Mouse (Mus musculus): Measurements from ENCODE around the gene Rprd2.

Gene Rprd2

DNA sequence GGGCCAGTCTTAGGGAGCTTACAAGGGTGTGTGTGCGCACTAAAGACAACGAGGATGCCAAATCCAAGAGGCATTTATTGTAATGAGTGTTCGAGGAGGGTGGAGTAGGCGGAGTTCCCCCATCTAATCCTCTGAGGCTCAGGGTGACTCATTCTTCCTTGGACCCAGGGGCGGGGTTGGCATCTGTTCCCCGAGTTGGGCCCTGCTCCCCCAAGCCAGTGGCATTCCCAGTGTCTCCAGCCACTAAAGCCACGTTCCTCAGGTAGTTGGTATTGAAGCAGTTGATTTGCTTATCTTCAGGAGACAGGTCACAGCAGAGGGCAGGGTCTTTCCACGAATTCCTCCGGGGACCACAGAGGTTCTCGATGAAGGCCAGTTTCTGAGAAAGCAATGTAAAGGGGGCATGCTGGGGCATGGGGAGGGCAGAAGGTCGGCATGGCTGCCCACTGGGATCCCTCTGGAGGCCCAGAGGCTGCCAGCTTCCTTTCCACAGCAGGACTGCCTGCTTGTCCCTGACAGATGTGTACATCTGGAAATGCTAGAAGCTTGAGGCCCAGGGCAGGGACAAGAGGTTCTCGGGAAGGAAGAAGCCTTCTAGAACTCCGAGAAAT is 84.5 kb downstream of the Rprd2 start:
- no peak for DNase-seq

DNA sequence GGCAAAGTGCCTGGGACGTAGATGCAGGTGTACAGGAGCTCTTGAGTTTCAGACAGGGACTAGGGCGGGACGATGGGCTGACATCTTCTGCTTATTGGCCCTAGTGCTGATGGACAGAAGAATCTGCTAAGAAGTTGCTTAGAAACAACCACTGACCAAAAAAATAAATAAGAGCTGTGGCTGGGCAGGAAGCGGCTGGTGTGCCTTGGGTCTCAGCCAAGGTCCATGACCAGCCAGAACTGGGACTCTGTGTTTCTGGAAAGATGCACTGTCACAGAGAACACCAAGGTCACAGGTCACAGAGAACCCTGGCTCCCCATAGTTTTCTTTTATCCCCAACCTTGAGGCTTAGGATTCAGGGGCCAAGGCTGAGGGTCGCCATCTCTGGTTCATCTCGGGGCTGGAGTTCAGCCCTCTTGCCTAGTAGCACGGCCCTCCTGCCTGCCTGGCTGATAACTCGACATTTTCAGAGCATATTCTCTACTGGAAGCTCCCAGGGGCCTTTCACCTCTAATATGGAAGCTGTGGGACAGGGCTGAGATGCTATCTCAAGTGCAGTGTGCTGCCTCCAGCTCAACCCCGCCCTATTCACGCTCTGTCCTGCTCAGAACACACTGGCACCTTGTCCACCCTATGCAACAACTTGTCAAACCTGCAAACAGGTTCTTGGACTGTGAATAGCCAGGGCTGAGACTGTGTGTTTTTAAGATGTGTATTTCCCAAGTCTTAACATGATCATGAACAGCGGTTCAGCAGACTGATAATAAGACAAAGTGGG is 85.7 kb downstream of the Rprd2 start:
- DNase-seq: no peak

DNA sequence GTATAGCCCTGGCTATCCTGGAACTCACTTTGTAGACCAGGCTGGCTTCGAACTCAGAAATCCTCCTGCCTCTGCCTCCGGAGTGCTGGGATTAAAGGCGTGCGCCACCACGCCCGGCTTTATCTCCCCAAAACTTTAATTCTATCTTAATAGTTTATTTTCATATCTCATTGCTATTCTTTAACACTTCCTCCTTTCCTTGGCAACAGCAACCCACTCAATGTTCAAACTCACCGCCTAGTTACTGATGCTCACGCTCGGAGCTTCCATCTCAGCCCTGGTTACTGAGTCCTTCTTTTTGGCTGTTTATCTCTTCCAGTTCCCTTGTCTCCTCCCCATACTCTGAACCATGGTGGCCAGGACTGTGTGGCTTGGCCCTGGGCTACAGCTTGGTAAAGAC is 86.4 kb downstream of the Rprd2 start:
- no peak for DNase-seq

DNA sequence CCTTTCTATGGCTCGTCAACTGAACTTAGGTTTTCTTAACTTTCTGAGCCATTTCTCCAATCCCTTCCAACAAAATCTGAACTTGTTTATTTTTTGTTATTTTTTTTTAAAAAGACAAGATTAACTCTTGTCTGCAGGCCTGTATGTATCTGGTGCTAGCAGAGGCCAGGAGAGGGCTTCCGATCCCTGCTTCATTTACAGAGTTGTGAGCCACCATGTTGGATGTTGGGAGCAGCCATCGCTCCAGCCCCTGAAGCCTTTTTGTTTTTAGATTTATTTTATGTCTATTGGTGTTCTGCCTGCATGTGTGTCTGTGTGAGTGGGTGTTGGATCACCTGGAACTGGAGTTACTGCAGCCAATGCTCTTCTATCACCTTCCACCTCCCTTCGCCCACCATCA is 86.9 kb downstream of the Rprd2 start:
- no peak for DNase-seq

DNA sequence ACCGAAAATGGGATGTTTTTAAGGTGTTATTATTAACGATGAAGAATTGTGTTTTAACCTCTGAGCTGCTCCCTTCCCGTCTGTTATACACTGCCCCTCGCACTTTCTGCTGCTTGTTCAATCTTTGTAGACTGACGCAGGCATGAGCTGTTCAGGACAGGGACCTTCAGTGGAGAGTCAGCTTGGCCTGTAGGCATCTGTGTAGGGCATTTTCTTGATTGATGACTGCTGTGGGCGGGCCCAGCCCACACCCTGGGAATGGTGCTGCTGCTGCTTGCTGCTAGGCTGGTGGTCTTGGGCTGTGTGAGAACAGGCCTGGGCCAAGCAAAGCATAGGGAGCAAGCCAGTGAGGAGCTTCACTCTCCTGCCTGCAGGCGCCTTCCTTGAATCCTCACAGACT is 88.2 kb downstream of the Rprd2 start:
- DNase-seq: no peak

DNA sequence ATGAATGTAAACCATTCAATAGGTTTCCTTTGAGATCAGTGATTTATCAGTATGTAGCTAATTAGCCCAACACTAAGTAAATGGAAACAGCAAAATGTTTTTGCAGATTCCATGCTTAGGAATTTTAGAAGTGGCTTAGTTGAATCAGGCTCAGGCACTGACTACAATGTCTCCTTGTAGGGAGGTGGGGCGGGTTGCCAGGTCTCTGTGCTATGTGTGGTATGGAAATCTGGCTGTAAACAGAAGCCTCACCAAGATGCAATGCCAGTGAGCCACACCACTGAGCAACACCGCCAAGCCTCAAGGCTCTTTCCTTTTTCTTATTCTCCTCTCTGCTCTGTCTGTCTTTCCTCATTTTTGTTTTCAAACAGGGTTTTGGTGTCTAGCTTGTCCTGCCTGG is 89.8 kb downstream of the Rprd2 start:
- DNase-seq: no peak

DNA sequence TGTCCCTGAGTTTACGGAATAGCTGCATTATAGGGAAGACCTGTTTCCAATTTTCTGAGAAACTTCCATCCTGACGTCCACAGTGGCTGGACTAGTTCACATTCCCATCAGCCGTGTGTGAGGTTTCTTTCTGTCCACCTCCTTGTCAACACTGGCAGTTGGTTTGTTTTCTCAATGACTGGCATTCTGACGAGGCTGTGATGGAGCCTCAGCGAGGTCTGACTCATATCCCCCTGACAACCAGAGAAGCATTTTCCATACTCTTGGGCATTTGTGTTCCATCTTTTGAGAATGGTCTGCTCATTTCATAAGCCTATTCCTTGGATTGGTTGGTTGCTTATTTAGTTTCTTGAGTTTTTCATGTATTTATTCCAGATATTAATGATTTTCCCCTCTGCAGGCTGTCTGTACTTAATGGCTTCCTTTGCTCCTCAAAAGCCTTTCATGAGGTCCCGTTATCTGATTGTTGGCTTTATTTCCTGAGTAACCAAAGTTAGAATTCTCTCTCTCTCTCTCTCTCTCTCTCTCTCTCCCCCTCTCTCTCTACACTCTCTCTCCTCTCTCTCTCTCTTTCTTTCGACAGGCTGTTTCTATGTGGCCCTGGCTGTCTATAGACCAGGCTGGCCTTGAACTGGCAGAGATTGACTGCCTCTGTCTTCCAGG is 91.8 kb downstream of the Rprd2 start:
- no peak for DNase-seq

DNA sequence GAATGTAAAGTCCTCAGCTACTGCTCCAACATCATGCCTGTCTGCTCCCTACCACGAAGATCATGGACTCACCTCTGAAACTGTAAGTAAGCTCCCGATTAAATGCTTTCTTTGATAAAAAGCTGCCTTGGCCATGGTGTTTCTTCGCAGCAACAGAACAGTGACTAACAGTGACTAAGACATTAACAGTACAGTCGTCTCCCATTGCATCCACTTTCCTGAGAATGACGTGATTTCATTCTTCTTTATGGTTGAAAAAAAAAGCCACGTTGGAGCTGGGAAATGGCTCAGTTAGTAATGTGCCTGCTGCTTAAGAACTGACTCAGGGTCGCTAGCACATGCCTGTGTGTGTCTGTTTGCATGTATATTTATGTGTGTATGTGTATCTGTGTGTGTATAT is 92.8 kb downstream of the Rprd2 start:
- no peak for DNase-seq

DNA sequence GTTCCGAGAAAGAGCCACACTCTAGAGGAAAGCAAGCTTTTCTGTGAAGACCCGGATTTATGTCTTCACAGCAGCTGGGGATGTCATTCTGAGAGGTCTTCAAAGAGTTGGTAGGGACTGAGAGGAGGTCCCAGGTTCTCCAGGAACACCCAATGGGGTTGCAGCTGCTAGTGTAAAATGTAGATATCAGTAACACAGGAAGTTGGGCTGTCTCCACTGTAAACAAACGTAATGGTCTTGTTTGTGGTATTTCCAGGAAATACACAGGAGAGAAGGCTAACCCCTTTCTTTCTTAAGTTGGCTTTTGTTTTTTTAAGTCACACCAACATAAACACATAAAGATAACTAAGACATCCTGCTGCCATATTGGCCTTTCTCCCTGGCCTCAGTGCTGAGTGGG is 96.3 kb downstream of the Rprd2 start:
- no peak for DNase-seq

DNA sequence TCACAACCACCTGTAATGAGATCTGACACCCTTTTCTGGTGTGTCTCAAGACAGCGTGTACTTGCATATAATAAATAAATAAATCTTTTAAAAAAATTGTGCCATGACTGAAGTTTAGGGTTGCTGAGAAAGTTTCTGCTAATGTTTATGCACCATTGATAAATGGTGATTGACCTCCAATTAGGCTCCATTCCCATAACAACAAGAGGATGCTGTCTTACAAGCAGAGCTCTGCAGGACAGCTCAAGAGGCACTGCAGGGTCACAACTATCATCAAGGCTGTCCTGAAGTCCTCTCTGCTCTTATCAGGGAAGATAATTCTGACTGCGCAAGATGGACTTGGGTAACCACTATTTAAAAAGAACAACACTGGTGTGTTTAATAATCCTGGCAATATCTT is 100.5 kb downstream of the Rprd2 start:
- no peak for DNase-seq

DNA sequence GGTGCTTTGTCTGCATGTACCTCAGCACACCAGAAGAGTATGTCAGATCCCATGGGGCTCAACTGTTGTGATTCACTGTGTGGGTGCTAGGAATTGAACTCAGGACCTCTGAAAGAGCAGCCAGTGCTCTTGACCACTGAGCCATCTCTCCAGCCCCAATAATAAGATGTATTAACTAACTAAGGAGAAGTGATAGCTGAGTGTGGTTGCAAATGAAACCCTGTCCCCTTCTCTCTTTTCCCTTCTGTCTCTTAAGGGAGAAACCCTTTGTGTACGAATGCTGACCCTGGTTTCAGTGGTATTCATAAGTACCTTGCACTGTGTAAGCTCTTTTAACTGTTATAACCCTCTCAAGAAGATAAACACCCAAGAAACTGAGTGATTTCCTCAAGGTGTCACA is 102.6 kb downstream of the Rprd2 start:
- DNase-seq: no peak

All from layer of hippocampus, adult 9-11 months (tissue).